18 mouse cellular contexts compared by ENCODE assay signal in the genomic region with DNA sequence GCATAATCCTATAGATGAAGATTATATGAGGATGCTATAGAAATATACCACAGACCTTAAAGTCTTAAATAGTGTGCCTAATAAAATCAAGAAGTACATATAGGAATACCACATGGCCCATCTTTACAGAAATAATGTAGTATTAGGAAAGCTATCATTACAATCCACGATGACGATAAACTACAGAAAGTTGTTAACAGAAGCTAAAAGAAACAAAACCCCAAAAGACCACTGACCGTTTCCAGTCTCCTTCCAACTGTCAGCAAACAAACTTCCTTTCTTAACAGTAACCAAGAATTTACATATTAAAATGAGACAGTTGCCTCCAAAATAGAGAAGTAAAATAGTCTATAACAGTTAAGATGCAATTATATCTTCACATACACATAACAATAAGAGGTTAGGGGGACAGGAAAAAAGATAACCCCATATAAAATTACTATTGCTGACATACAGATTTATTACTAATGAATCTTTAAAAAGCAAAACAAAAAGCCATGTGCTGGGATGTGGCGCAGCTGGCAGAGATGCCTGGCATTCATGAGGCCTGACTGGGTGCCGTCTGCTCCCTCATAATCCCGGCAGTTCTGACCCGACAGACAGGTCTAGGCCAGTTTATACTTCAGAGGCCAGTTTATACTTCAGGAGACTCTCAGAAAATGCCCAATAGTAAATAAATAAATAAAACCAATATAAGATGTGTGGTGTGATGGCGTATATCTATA.
"Had no signal": no experiment of that assay in that cellular context is flagged by ENCODE, and none has a peak within 500 bp of the region (broad histone marks: within the 10 kb centered on the region; RNA-seq: fewer than 3 reads in every experiment).

No protein-coding gene starts in this region.

- H3K4me3 ChIP-seq: layer of hippocampus, adult 2 months; left cerebral cortex, adult 2 months; midbrain, embryonic 13.5 days; stomach, embryonic 15.5 days had no signal

- DNase-seq: kidney, adult 2 months; kidney, postnatal 25 days; layer of hippocampus, postnatal 36 days; liver, postnatal 0 days; lung, embryonic 14.5 days; lung, postnatal 36 days; right cerebral cortex, postnatal 14 days; right cerebral cortex, postnatal 4 days; thymus, postnatal 25 days had no signal

- H3K4me1 ChIP-seq: midbrain, embryonic 13.5 days; stomach, embryonic 15.5 days had no signal

- H3K27ac ChIP-seq: kidney, postnatal 0 days; layer of hippocampus, adult 2 months; left cerebral cortex, adult 2 months; liver, embryonic 14.5 days; midbrain, embryonic 13.5 days; stomach, embryonic 15.5 days had no signal

- H3K9ac ChIP-seq: liver, embryonic 14.5 days; liver, postnatal 0 days; lung, embryonic 14.5 days; midbrain, embryonic 13.5 days; stomach, embryonic 15.5 days had no signal

- H3K4me2 ChIP-seq: liver, embryonic 11.5 days; lung, embryonic 14.5 days; midbrain, embryonic 13.5 days; stomach, embryonic 15.5 days had no signal

- H3K27me3 ChIP-seq: midbrain, embryonic 13.5 days; stomach, embryonic 15.5 days had no signal

- ATAC-seq: intestine, postnatal 0 days; liver, postnatal 0 days; lung, postnatal 0 days; midbrain, embryonic 13.5 days had no signal

- H3K9me3 ChIP-seq: midbrain, embryonic 13.5 days; stomach, embryonic 15.5 days had no signal
